Mouse (Mus musculus) stomach, embryonic 14.5 days (tissue): ENCODE measurements around the gene Tecpr1. TPM values are rescaled to one million over a fixed set of nuclear protein-coding genes. Genes with fewer than 3 reads are reported as not detected.

Source experiments
- ATAC-seq: fragments of 200-750 bp; cut with Nextera tagmentation; 2 replicates; pipeline ENCODE4 v1.8.0; 2017; ENCODE audit warnings: low read depth, moderate TSS enrichment; ENCODE audit not compliant: insufficient number of reproducible peaks, insufficient read depth, low FRiP score
- H3K27ac ChIP-seq: fragments of 300-500 bp; sonication (generic); 2 replicates; pipeline ENCODE4 v1.5.1; 2014; ENCODE audit warnings: mild to moderate bottlenecking, low read length, moderate library complexity, mixed read lengths
- H3K27me3 ChIP-seq: fragments of 300-500 bp; sonication (generic); 2 replicates; pipeline ENCODE4 v1.6.1; 2014; ENCODE audit warnings: low read length, control low read depth, mixed read lengths; ENCODE audit not compliant: control insufficient read depth, insufficient read depth
- H3K36me3 ChIP-seq: fragments of 300-500 bp; sonication (generic); 2 replicates; pipeline ENCODE4 v1.6.1; 2014; ENCODE audit warnings: mild to moderate bottlenecking, control low read depth, low read length, moderate library complexity, mixed read lengths; ENCODE audit not compliant: control insufficient read depth, insufficient read depth
- H3K4me1 ChIP-seq: fragments of 300-500 bp; sonication (generic); 2 replicates; pipeline ENCODE4 v1.6.1; 2014; ENCODE audit warnings: low read length, control low read depth, mixed read lengths; ENCODE audit not compliant: control insufficient read depth, insufficient read depth
- H3K4me2 ChIP-seq: fragments of 300-500 bp; sonication (generic); replicated peaks from 2 replicates; pipeline ENCODE4 v1.6.1; 2014; ENCODE audit warnings: low read depth, low read length, control low read depth
- H3K4me3 ChIP-seq: fragments of 300-500 bp; sonication (generic); 2 replicates; pipeline ENCODE4 v1.5.1; 2014; ENCODE audit warnings: low read depth, low read length, control low read depth
- H3K9ac ChIP-seq: fragments of 300-500 bp; sonication (generic); replicated peaks from 2 replicates; pipeline ENCODE4 v1.6.1; 2014; ENCODE audit warnings: low read depth, mild to moderate bottlenecking, control low read depth, low read length, moderate library complexity, mixed read lengths
- H3K9me3 ChIP-seq: fragments of 300-500 bp; sonication (generic); 2 replicates; pipeline ENCODE4 v1.6.1; 2016; ENCODE audit warnings: low read depth, low read length, control low read depth; ENCODE audit not compliant: control insufficient read depth
- WGBS: fragments of 180-500 bp; shearing (Covaris S2); extraction: QIAGEN DNeasy Blood & Tissue Kit; methylation state at CpG from one replicate; pipeline ENCODE4 v1.1.7; 2014; 5-methylcytosine and 5-hydroxymethylcytosine counted together
- polyA plus RNA-seq: library from polyadenylated mRNA; unstranded; fragments of >200 nt; fragmentation: Nextera tagmentation; extraction: Ambion mirVana; gene quantifications from 2 replicates; pipeline ENCODE4 v1.2.1, GENCODE M21; 2014

The Tecpr1 gene
- polyA plus RNA-seq, 1 experiment from 2014 or later: 17.0 TPM

DNA sequence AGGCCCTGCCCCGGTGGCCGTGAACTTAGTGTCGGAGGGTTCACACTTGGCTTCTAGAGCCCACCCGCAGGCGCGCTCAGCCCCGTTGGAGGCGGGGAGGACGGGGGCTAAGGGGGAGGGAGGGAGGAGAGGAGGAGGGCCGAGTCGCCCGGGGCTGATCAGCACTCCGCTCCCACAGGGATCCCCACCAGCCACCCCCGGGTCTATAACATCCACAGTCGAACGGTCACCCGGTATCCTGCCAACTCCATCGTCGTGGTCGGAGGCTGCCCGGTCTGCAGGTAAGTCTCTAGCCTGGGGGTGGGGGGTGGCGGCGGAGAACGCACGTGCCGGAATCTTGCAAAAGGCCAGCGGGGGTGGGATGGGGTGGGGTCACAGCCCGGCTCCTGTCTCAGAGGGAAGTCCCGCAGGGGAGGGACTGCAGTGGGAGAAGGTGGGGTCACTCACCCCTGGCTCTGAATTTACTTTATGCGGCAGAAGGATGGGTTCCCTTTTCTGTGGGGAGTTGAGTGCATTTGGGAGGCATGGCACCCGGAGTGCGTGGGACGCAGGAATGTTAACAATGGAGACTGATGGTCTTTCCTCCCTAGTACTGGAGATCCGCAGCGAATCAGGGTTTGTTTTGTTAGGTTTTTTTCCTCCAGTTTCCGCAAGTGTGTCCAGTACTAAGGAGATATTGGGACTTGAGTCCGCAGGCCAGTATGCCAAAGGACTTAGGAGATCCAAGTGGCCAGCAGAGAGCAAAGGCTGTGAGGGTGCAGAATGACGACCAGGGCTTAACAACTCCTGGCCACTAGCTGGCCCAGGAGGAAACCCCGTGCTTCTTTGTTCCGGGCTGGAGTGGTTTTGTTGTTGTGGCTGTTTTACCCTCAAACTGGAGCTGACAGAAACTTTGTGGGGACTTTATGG lies 32.5 kb upstream of the Tecpr1 start:
- under 1% methylated on average over 40 of the region's 40 CpGs for WGBS
- no peaks in the 10 kb centered on the region for H3K9me3 ChIP-seq
- H3K27me3 ChIP-seq: no peaks in the 10 kb centered on the region
- peak overlapping the region; percentile 97 for H3K4me3 ChIP-seq
- peak overlapping the region; percentile 84 for H3K4me2 ChIP-seq
- peak overlapping the region; percentile 95 for H3K27ac ChIP-seq
- H3K36me3 ChIP-seq: peaks cover 10% of the 10 kb centered on the region; the same call in 1 of the 2 replicates
- ATAC-seq: peak; percentile 10
- peak overlapping the region; percentile 95 for H3K9ac ChIP-seq
- peaks cover 36% of the 10 kb centered on the region for H3K4me1 ChIP-seq

DNA sequence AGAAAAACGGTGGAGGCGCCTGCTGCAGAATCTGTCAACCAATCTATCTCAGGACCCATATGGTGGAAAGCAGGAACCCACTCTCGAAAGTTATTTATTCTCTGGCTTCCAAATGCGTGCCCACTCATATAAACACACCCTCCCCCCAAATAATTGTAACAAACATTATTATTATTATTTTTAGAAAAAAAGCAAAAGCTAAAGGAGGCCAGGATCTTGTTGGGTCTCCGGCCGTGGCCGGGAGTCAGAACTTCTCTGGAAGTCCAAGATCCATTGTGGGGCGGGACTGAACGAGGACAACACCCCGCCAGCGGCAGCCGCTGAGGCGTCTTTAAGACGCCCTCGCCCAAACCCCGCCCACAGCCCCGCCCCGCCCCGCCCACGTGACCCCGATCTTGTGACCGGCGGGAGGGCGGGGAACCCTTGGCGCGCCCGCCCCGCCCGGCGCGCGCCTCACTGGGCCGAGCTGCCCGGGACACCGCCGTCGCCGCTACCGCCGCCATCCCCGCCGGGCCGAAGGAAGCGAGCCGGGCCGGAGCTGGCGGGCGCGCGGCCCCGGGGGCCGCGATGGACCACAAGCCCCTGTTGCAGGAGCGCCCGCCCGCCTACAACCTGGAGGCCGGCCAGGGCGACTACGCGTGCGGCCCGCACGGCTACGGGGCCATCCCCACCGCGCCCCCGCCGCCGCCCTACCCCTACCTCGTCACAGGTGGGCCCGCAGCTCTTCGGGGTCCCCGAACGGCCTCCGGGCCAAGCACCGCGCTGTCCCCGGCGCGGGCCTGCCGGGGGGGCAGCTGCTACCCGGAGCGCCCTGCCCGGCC lies 31.6 kb upstream of the Tecpr1 start:
- Histone ChIP-seq H3K9me3 (no peaks in the 10 kb centered on the region), H3K27me3 (no peaks in the 10 kb centered on the region), H3K4me2 (peak overlapping the region; percentile 84), H3K4me1 (peaks cover 36% of the 10 kb centered on the region), H3K9ac (peak overlapping the region; percentile 95), H3K4me3 (peak overlapping the region; percentile 97), H3K36me3 (peaks cover 3% of the 10 kb centered on the region; the same call in 1 of the 2 replicates), H3K27ac (peak overlapping the region; percentile 95)
- peak; percentile 83 for ATAC-seq
- WGBS: under 1% methylated on average over 54 of the region's 84 CpGs

DNA sequence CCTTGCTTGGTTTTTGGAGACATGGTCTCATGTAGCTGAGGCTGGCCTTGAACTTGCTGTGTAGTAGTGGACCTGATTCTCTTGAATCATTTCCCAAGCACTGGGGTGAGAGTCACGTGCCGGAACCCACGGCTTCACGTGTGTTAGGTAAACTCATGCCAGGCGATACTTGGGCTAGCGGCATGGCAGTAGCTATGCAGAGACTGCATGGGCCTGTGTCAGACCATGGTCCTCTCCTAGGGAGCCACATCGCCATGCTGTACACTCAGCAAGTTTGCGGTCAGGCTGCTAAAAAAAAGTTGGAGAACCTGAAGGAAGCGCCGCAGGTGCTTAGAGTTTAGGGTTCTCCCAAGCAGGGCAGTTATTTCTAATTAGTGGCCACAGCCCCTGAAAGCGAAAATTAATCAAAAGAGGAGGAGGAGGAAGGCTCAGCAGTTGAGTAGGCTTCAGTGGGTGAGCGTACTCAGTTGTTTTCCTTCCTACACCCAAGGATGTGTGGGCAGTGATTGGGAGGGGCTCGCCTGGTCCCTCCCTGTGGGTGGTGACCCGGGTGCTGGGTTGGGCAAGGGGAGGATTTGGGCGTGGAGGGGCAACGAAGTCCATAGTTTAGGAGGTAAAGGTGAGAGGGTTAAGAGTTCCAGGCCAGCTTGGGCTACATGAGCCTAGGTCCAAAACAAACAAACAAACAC lies 30.9 kb upstream of the Tecpr1 start:
- Histone ChIP-seq H3K9me3 (no peaks in the 10 kb centered on the region), H3K27ac (peak overlapping the region; percentile 27; the same call in 1 of the 2 replicates), H3K4me3 (peak overlapping the region; percentile 97), H3K27me3 (no peaks in the 10 kb centered on the region), H3K4me2 (peak overlapping the region; percentile 84), H3K9ac (no peak overlapping the region), H3K4me1 (peaks cover 32% of the 10 kb centered on the region), H3K36me3 (peaks cover 3% of the 10 kb centered on the region; the same call in 1 of the 2 replicates)
- 54% methylated on average over 16 of the region's 16 CpGs for WGBS
- ATAC-seq: peak; percentile 38; the same call in 1 of the 2 replicates

DNA sequence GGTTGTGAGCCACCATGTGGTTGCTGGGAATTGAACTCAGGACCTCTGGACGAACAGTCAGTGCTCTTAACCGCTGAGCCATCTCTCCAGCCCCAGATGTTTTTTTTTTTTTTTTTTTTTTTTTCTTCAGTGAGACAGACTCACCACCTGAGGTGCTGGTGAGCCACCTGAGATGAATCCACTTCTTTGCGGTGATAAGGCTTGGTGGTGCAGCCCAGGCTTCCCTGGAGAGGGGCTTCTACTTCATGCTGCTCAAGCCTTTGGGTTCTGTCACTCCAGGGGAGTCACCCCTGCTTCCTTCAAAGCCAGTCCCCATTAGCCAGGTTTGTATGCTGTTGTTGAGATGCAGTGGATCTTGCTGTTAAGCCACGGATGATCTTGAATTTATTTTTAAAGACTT lies 29.8 kb upstream of the Tecpr1 start:
- 64% methylated on average over 4 of the region's 4 CpGs for WGBS
- Histone ChIP-seq H3K9ac (no peak overlapping the region), H3K9me3 (no peaks in the 10 kb centered on the region), H3K4me3 (no peak overlapping the region), H3K27ac (no peak overlapping the region), H3K27me3 (no peaks in the 10 kb centered on the region), H3K4me2 (no peak overlapping the region), H3K36me3 (no peaks in the 10 kb centered on the region), H3K4me1 (peaks cover 24% of the 10 kb centered on the region)
- ATAC-seq: no peak

DNA sequence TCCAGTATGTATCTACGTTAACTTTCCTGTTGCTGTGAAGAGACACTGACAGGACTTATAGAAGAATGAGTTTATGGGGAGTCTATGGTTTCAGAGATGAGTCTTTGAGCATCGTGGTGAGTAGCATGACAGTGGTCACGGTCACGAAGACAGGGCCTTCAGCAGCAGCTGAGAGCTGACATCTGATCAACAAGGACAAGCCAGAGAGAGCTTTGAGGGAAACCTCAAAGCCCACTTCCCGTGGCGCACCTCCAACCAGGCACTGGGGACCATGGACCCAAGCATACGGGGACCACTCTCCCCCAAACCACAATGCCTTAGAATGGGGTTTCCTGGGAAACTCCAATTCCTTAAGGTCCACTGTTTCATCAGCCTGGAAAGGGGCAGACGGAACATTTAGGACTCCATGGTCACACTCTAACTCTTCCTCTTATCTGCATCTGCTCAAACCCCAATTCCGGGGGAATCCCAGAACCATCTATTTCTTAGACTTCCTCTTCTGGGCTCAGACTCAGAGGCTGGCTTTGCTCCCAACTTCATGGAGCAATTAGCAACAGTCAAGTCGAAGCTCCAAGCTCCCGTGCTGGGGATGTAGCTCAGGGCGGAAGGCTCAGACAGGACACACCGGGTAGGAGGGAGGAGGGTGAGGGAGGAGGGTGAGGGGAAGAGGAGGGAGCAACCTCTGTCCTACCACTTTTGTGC lies 28.6 kb upstream of the Tecpr1 start:
- Histone ChIP-seq H3K4me3 (no peak overlapping the region), H3K4me1 (peaks cover 14% of the 10 kb centered on the region), H3K9me3 (no peaks in the 10 kb centered on the region), H3K4me2 (no peak overlapping the region), H3K36me3 (no peaks in the 10 kb centered on the region), H3K27me3 (no peaks in the 10 kb centered on the region), H3K27ac (no peak overlapping the region), H3K9ac (no peak overlapping the region)
- no peak for ATAC-seq
- 91% methylated on average over 13 of the region's 13 CpGs for WGBS

DNA sequence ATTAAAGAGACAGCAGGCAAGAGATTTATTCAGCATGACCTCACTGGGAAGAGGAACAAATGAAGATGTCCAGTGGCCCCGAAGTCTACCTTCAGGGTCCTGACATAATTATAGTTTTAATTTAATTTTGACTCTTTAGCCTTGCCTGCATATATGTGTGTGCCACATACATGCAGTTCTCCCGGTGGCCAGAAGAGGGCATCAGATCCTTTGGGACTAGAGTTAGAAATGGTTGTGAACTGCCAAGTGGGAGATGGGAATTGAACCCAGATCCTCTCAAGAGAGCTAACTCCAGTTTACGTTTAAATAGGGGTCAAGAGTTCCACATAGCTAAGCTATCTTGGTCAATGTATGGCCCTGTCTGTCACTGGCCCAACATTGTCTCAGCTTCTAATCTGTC lies 26.5 kb upstream of the Tecpr1 start:
- no peaks in the 10 kb centered on the region for H3K36me3 ChIP-seq
- no peak for ATAC-seq
- no peak overlapping the region for H3K4me3 ChIP-seq
- WGBS: 76% methylated on average over 3 of the region's 3 CpGs
- H3K4me1 ChIP-seq: peaks cover 12% of the 10 kb centered on the region
- H3K27me3 ChIP-seq: no peaks in the 10 kb centered on the region
- no peaks in the 10 kb centered on the region for H3K9me3 ChIP-seq
- no peak overlapping the region for H3K9ac ChIP-seq
- no peak overlapping the region for H3K27ac ChIP-seq
- no peak overlapping the region for H3K4me2 ChIP-seq

DNA sequence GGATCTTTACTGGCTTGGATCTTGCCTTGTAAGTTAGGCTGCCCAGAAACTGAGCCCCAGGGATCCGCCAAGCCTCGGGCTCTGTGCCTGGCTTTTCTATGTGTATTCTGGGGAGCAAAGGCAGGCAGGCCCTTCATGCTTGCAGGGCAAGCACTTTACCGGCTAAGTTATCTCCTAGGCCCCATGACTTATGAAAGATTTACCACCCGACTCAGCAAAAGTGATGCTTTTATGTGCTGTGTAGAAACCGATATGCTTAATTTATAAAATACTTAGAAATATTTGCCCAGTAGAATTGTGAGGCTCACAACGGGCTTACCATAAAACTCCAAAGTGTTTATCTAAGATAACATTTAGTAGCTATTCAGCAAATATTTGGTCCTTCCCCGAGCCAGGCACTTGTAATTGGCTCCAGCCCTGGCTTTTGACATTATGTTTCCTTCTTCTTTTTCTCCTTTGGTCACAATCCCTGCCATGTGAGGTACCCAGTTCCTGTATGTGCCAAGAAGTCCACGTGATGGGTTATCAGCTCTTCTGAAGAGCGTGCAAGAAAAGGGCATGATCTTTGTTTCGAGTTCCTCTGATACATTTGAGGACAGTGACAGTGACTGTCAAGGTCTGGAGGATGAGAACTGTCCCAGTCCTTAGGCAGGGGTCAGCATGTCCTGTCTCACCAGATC lies 24.6 kb upstream of the Tecpr1 start:
- no peak overlapping the region for H3K4me3 ChIP-seq
- peaks cover 6% of the 10 kb centered on the region; the same call in 1 of the 2 replicates for H3K4me1 ChIP-seq
- no peaks in the 10 kb centered on the region for H3K9me3 ChIP-seq
- peak overlapping the region; percentile 73; the same call in 1 of the 2 replicates for H3K27ac ChIP-seq
- no peaks in the 10 kb centered on the region for H3K27me3 ChIP-seq
- ATAC-seq: peak; percentile 67
- H3K36me3 ChIP-seq: no peaks in the 10 kb centered on the region
- no peak overlapping the region for H3K4me2 ChIP-seq
- 42% methylated on average over 10 of the region's 10 CpGs for WGBS
- no peak overlapping the region for H3K9ac ChIP-seq
